Mouse (Mus musculus) forebrain, embryonic 10.5 days (tissue): Measurements from ENCODE around the gene Osbpl8. TPM values are rescaled to one million over a fixed set of nuclear protein-coding genes. Genes with fewer than 3 reads are reported as not detected.
A peak's percentile ranks its signal among the peaks of the same experiment; 100 is the strongest.
"Not testable (repeated sequence)": the region's sequence is repeated elsewhere in the genome, so short reads cannot be mapped to it uniquely, and the experiment has no call there.

Experiments used
- DNase-seq: peaks from one replicate; pipeline ENCODE4 v3.0.0-alpha.2; 2017; ENCODE audit warnings: low spot score; ENCODE audit errors: extremely low spot score
- H3K27ac ChIP-seq: fragments of 300-500 bp; sonication (generic); 2 replicates; pipeline ENCODE4 v1.5.1; 2016; ENCODE audit warnings: mild to moderate bottlenecking
- H3K27me3 ChIP-seq: fragments of 300-500 bp; sonication (generic); 2 replicates; pipeline ENCODE4 v1.6.1; 2016; ENCODE audit warnings: mild to moderate bottlenecking; ENCODE audit not compliant: poor library complexity, severe bottlenecking
- H3K36me3 ChIP-seq: fragments of 300-500 bp; sonication (generic); replicated peaks from 2 replicates; pipeline ENCODE4 v1.6.1; 2016; ENCODE audit warnings: mild to moderate bottlenecking, moderate library complexity
- H3K4me1 ChIP-seq: fragments of 300-500 bp; sonication (generic); 2 replicates; pipeline ENCODE4 v1.6.1; 2016
- H3K4me3 ChIP-seq: fragments of 300-500 bp; sonication (generic); 2 replicates; pipeline ENCODE4 v1.5.1; 2016; ENCODE audit warnings: mild to moderate bottlenecking, moderate library complexity
- H3K9me3 ChIP-seq: fragments of 300-500 bp; sonication (generic); 2 replicates; pipeline ENCODE4 v1.6.1; 2016; ENCODE audit warnings: mild to moderate bottlenecking, moderate library complexity
- WGBS: fragments of 180-500 bp; shearing (Covaris S2); methylation state at CpG from one replicate; pipeline ENCODE4 v1.1.7; 2016; 5-methylcytosine and 5-hydroxymethylcytosine counted together
- polyA plus RNA-seq: library from polyadenylated mRNA; unstranded; fragments of >200 nt; fragmentation: Nextera tagmentation; extraction: Ambion mirVana; gene quantifications from 2 replicates; pipeline ENCODE4 v1.2.1, GENCODE M21; 2016

Osbpl8 gene
- polyA plus RNA-seq, 1 experiment from 2014 or later = 8.2 TPM

GRCm38 (mm10) chr10:111207386-111207785 lies 42.8 kb downstream of the Osbpl8 start:
- WGBS = 73% methylated on average over 9 of the region's 9 CpGs
- H3K27ac ChIP-seq = no peak overlapping the region
- H3K9me3 ChIP-seq = no peaks in the 10 kb centered on the region
- no peaks in the 10 kb centered on the region for H3K27me3 ChIP-seq
- H3K4me3 ChIP-seq = no peak overlapping the region
- no peak for DNase-seq
- H3K4me1 ChIP-seq = no peaks in the 10 kb centered on the region
- no peaks in the 10 kb centered on the region; the same call in 1 of the 2 replicates for H3K36me3 ChIP-seq

GRCm38 (mm10) chr10:111214084-111214483 lies 49.5 kb downstream of the Osbpl8 start:
- no peak overlapping the region for H3K4me3 ChIP-seq
- no peaks in the 10 kb centered on the region for H3K27me3 ChIP-seq
- H3K27ac ChIP-seq = no peak overlapping the region
- no peaks in the 10 kb centered on the region for H3K4me1 ChIP-seq
- 96% methylated on average over 3 of the region's 3 CpGs for whole genome bisulfite sequencing
- no peaks in the 10 kb centered on the region for H3K9me3 ChIP-seq
- DNase-seq = no peak
- H3K36me3 ChIP-seq = no peaks in the 10 kb centered on the region; the same call in 1 of the 2 replicates

GRCm38 (mm10) chr10:111214696-111215095 lies 50.1 kb downstream of the Osbpl8 start:
- H3K27ac ChIP-seq = no peak overlapping the region
- no peak for DNase-seq
- WGBS = 85% methylated on average over 2 of the region's 2 CpGs
- no peaks in the 10 kb centered on the region; the same call in 1 of the 2 replicates for H3K36me3 ChIP-seq
- no peaks in the 10 kb centered on the region for H3K27me3 ChIP-seq
- no peaks in the 10 kb centered on the region for H3K4me1 ChIP-seq
- H3K4me3 ChIP-seq = no peak overlapping the region
- H3K9me3 ChIP-seq = no peaks in the 10 kb centered on the region

- Histone ChIP-seq H3K27ac (no peak overlapping the region), H3K36me3 (no peaks in the 10 kb centered on the region), H3K27me3 (no peaks in the 10 kb centered on the region), H3K4me3 (no peak overlapping the region), H3K4me1 (no peaks in the 10 kb centered on the region), H3K9me3 (no peaks in the 10 kb centered on the region)
- 76% methylated on average over 3 of the region's 3 CpGs for WGBS
- no peak for DNase-seq
Observed at GRCm38 (mm10) chr10:111215572-111215971, 51.0 kb downstream of the Osbpl8 start.

GRCm38 (mm10) chr10:111216111-111216510 lies 51.6 kb downstream of the Osbpl8 start:
- no peak for DNase-seq

GRCm38 (mm10) chr10:111222535-111222934 lies 58.0 kb downstream of the Osbpl8 start:
- WGBS = 85% methylated on average over 6 of the region's 6 CpGs
- Histone ChIP-seq H3K27me3 (no peaks in the 10 kb centered on the region), H3K4me3 (no peak overlapping the region), H3K36me3 (no peaks in the 10 kb centered on the region), H3K9me3 (no peaks in the 10 kb centered on the region), H3K27ac (no peak overlapping the region), H3K4me1 (peaks cover 14% of the 10 kb centered on the region)
- DNase-seq = no peak

More at GRCm38 (mm10) chr10:111216111-111216510, 51.6 kb downstream of the Osbpl8 start:
- Histone ChIP-seq H3K4me1 (no peaks in the 10 kb centered on the region), H3K4me3 (no peak overlapping the region), H3K36me3 (no peaks in the 10 kb centered on the region), H3K9me3 (no peaks in the 10 kb centered on the region), H3K27ac (no peak overlapping the region), H3K27me3 (no peaks in the 10 kb centered on the region)
- WGBS = 83% methylated on average over 3 of the region's 3 CpGs

- DNase-seq = no peak
- no peaks in the 10 kb centered on the region for H3K36me3 ChIP-seq
- H3K4me1 ChIP-seq = peaks cover 14% of the 10 kb centered on the region
- H3K9me3 ChIP-seq = no peaks in the 10 kb centered on the region
- H3K27me3 ChIP-seq = no peaks in the 10 kb centered on the region
- H3K27ac ChIP-seq = 0 out of 2 replicates have a peak overlapping the region, but pooled peaks have one; percentile 3
- 30% methylated on average over 10 of the region's 10 CpGs for WGBS
- no peak overlapping the region for H3K4me3 ChIP-seq
Observed at GRCm38 (mm10) chr10:111223218-111223830, 58.8 kb downstream of the Osbpl8 start.

GRCm38 (mm10) chr10:111224696-111225095 lies 60.1 kb downstream of the Osbpl8 start:
- Histone ChIP-seq H3K4me3 (no peak overlapping the region), H3K27ac (no peak overlapping the region), H3K27me3 (no peaks in the 10 kb centered on the region), H3K9me3 (no peaks in the 10 kb centered on the region), H3K4me1 (peaks cover 14% of the 10 kb centered on the region), H3K36me3 (no peaks in the 10 kb centered on the region)
- no peak for DNase-seq
- 93% methylated on average over 4 of the region's 4 CpGs for WGBS

GRCm38 (mm10) chr10:111226508-111226907 lies 62.0 kb downstream of the Osbpl8 start:
- peaks cover 14% of the 10 kb centered on the region for H3K4me1 ChIP-seq
- WGBS = 33% methylated on average over 3 of the region's 3 CpGs
- peak; percentile 83 for DNase-seq
- H3K36me3 ChIP-seq = no peaks in the 10 kb centered on the region
- no peaks in the 10 kb centered on the region for H3K9me3 ChIP-seq
- no peak overlapping the region for H3K27ac ChIP-seq
- no peak overlapping the region for H3K4me3 ChIP-seq
- no peaks in the 10 kb centered on the region for H3K27me3 ChIP-seq

GRCm38 (mm10) chr10:111232237-111232636 lies 67.7 kb downstream of the Osbpl8 start:
- DNase-seq = not testable (repeated sequence)
- WGBS = 90% methylated on average over 7 of the region's 7 CpGs

GRCm38 (mm10) chr10:111233476-111234130 lies 69.1 kb downstream of the Osbpl8 start:
- H3K9me3 ChIP-seq = no peaks in the 10 kb centered on the region
- H3K4me3 ChIP-seq = no peak overlapping the region
- DNase-seq = no peak
- no peak overlapping the region for H3K27ac ChIP-seq
- 84% methylated on average over 6 of the region's 6 CpGs for WGBS
- no peaks in the 10 kb centered on the region for H3K27me3 ChIP-seq
- no peaks in the 10 kb centered on the region for H3K4me1 ChIP-seq
- no peaks in the 10 kb centered on the region for H3K36me3 ChIP-seq

More at GRCm38 (mm10) chr10:111232237-111232636, 67.7 kb downstream of the Osbpl8 start:
- H3K36me3 ChIP-seq, H3K4me3 ChIP-seq, H3K4me1 ChIP-seq, H3K9me3 ChIP-seq, H3K27ac ChIP-seq, H3K27me3 ChIP-seq: not testable (repeated sequence)

GRCm38 (mm10) chr10:111234450-111235288 lies 70.1 kb downstream of the Osbpl8 start:
- Histone ChIP-seq H3K4me3 (no peak overlapping the region), H3K4me1 (no peaks in the 10 kb centered on the region), H3K27me3 (no peaks in the 10 kb centered on the region), H3K27ac (no peak overlapping the region), H3K9me3 (no peaks in the 10 kb centered on the region), H3K36me3 (no peaks in the 10 kb centered on the region)
- WGBS = 89% methylated on average over 6 of the region's 6 CpGs
- DNase-seq = no peak

- Histone ChIP-seq H3K36me3 (no peaks in the 10 kb centered on the region), H3K9me3 (no peaks in the 10 kb centered on the region), H3K4me1 (no peaks in the 10 kb centered on the region), H3K4me3 (no peak overlapping the region), H3K27me3 (no peaks in the 10 kb centered on the region), H3K27ac (no peak overlapping the region)
- DNase-seq = no peak
- 96% methylated on average over 6 of the region's 6 CpGs for WGBS
Observed at GRCm38 (mm10) chr10:111235289-111235570, 70.7 kb downstream of the Osbpl8 start.
